Mouse (Mus musculus) lung, embryonic 15.5 days (tissue): ENCODE measurements around the gene Acaca. TPM values are rescaled to one million over a fixed set of nuclear protein-coding genes. Genes with fewer than 3 reads are reported as not detected.

Source experiments
- ATAC-seq: fragments of 200-750 bp; cut with Nextera tagmentation; 2 replicates; pipeline ENCODE4 v1.8.0; 2017; ENCODE audit warnings: moderate number of reproducible peaks, borderline replicate concordance; ENCODE audit not compliant: low FRiP score, low TSS enrichment; ENCODE audit errors: extremely low read depth
- H3K27ac ChIP-seq: fragments of 300-500 bp; sonication (generic); 2 replicates; pipeline ENCODE4 v1.5.1; 2015; ENCODE audit warnings: moderate library complexity, mild to moderate bottlenecking, inconsistent platforms
- H3K27me3 ChIP-seq: fragments of 300-500 bp; sonication (generic); 2 replicates; pipeline ENCODE4 v1.6.1; 2015; ENCODE audit warnings: inconsistent platforms
- H3K36me3 ChIP-seq: fragments of 300-500 bp; sonication (generic); 2 replicates; pipeline ENCODE4 v1.6.1; 2015; ENCODE audit warnings: inconsistent platforms
- H3K4me1 ChIP-seq: fragments of 300-500 bp; sonication (generic); 2 replicates; pipeline ENCODE4 v1.6.1; 2015; ENCODE audit warnings: inconsistent platforms
- H3K4me2 ChIP-seq: fragments of 300-500 bp; sonication (generic); 2 replicates; pipeline ENCODE4 v1.6.1; 2015; ENCODE audit warnings: inconsistent platforms, mild to moderate bottlenecking, moderate library complexity
- H3K4me3 ChIP-seq: fragments of 300-500 bp; sonication (generic); 2 replicates; pipeline ENCODE4 v1.5.1; 2015; ENCODE audit warnings: mild to moderate bottlenecking, inconsistent platforms
- H3K9ac ChIP-seq: fragments of 300-500 bp; sonication (generic); 2 replicates; pipeline ENCODE4 v1.6.1; 2015; ENCODE audit warnings: inconsistent platforms
- H3K9me3 ChIP-seq: fragments of 300-500 bp; sonication (generic); 2 replicates; pipeline ENCODE4 v1.6.1; 2016; ENCODE audit warnings: inconsistent platforms
- WGBS: fragments of 180-500 bp; shearing (Covaris S2); methylation state at CpG from one replicate; pipeline ENCODE4 v1.1.7; 2015; 5-methylcytosine and 5-hydroxymethylcytosine counted together
- polyA plus RNA-seq: library from polyadenylated mRNA; unstranded; fragments of >200 nt; fragmentation: Nextera tagmentation; extraction: Ambion mirVana; gene quantifications from 2 replicates; pipeline ENCODE4 v1.2.1, GENCODE M21; 2015

The Acaca gene
- polyA plus RNA-seq, 1 experiment from 2014 or later, result 14.6 TPM

GRCm38 (mm10) chr11:84348843-84349825 is 219.7 kb downstream of the Acaca start:
- H3K27ac ChIP-seq, result no peak overlapping the region
- no peaks in the 10 kb centered on the region for H3K27me3 ChIP-seq
- no peaks in the 10 kb centered on the region for H3K4me1 ChIP-seq
- no peak for ATAC-seq
- H3K9ac ChIP-seq, result no peak overlapping the region
- no peaks in the 10 kb centered on the region for H3K36me3 ChIP-seq
- no peaks in the 10 kb centered on the region for H3K9me3 ChIP-seq
- no peak overlapping the region for H3K4me3 ChIP-seq
- 66% methylated on average over 16 of the region's 16 CpGs for WGBS
- no peak overlapping the region for H3K4me2 ChIP-seq

- Histone ChIP-seq H3K9me3 (no peaks in the 10 kb centered on the region), H3K27ac (no peak overlapping the region), H3K4me2 (no peak overlapping the region), H3K36me3 (no peaks in the 10 kb centered on the region), H3K4me3 (no peak overlapping the region), H3K4me1 (no peaks in the 10 kb centered on the region), H3K9ac (no peak overlapping the region), H3K27me3 (no peaks in the 10 kb centered on the region)
- no peak for ATAC-seq
- 81% methylated on average over 1 of the region's 1 CpGs for WGBS
Observed at GRCm38 (mm10) chr11:84351150-84351549, 221.7 kb downstream of the Acaca start.

DNA sequence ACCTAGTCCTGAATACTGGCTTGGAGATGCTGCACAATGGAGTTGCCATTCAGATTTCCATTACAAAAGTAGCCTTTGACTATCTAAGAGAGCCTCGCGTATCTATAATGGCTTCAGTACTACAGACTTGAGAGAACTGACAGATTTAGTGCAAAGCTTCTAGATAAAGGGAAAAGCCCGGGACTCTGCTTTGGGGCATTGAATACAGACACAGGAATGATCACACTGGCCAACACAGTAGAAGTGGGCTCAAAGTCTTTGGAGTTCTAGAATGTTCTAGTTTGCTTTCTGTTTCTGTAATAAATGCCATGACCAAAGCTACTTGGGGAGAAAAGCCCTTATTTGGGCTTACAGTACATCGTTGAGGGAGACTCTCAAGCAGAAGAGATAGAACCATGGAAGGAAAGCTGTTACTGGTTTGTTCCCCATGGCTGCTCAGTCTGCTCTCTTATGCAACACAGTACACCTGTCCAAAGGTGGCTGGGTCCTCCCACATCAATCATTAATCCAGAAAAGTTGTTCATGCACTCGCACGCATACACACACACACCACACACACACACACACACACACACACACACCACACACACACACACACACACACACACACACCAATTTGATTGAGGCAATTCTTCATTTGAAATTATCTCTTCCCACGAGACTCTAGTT is 223.7 kb downstream of the Acaca start:
- H3K27ac ChIP-seq, result no peak overlapping the region
- no peak overlapping the region for H3K4me2 ChIP-seq
- no peaks in the 10 kb centered on the region for H3K36me3 ChIP-seq
- no peak overlapping the region for H3K4me3 ChIP-seq
- H3K9ac ChIP-seq, result no peak overlapping the region
- H3K4me1 ChIP-seq, result no peaks in the 10 kb centered on the region
- WGBS, result 87% methylated on average over 7 of the region's 7 CpGs
- ATAC-seq, result no peak
- H3K27me3 ChIP-seq, result no peaks in the 10 kb centered on the region
- H3K9me3 ChIP-seq, result no peaks in the 10 kb centered on the region

DNA sequence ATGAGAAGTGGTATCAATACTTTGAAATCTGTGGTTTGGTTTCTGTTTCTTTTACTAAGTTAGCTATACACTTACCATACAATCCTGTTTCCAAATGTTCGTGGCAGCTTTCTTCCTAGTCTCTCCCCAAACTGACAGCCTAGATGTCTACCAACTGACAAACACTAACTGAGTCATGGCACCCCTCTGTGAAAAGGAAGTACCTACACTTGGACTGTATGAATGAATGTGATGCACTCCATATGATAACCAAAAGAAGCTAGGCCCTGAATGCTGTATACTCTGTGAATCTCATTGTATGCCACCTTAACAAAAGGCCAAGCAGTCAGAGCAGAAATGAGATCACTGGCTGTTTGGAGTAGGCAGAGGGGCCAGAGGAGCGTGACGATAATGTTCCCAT is 227.8 kb downstream of the Acaca start:
- Histone ChIP-seq H3K27me3 (no peaks in the 10 kb centered on the region), H3K4me3 (no peak overlapping the region), H3K36me3 (no peaks in the 10 kb centered on the region), H3K9ac (no peak overlapping the region), H3K27ac (no peak overlapping the region), H3K4me2 (no peak overlapping the region), H3K4me1 (no peaks in the 10 kb centered on the region), H3K9me3 (no peaks in the 10 kb centered on the region)
- no peak for ATAC-seq
- 83% methylated on average over 3 of the region's 3 CpGs for WGBS

DNA sequence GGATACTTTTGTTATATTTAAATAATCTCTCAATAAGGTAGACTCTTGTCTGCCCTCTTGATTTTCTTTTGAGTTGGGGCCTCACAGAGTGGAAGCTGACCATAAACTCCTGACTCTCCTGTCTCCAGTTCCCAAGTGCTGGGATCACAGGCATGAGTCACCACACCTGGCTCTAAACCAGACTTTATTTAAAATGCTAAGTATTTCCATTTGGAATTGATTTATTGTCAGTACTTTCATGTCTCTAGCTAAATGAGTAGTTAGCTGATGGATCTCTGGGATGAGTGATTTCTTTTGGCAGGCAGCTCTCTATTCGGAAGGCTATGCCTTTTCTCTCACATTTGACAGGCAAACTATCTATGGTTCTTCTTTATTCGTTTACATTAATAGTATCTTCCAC is 228.3 kb downstream of the Acaca start:
- Histone ChIP-seq H3K9ac (no peak overlapping the region), H3K4me1 (no peaks in the 10 kb centered on the region), H3K4me3 (no peak overlapping the region), H3K27ac (no peak overlapping the region), H3K27me3 (no peaks in the 10 kb centered on the region), H3K9me3 (no peaks in the 10 kb centered on the region), H3K36me3 (no peaks in the 10 kb centered on the region), H3K4me2 (no peak overlapping the region)
- ATAC-seq, result no peak
- 67% methylated on average over 2 of the region's 2 CpGs for WGBS

DNA sequence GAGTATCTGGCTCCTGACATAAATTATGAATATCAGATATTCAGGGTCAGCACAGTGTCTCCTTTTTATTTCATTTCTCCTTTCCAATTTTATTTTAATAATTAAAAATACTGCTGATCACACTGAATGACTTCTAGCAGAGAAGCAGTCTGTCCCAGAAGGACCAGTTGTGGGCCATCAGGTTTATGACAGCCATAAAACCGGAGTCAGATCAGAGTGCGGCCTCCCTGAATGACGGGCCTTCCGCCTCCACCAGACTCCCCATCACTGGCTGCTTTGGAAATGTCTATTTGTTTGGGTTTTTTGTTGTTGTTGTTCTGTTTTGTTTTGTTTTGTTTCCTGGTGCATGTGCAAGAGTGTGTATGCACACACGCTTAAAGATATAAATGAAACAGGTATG is 232.1 kb downstream of the Acaca start:
- Histone ChIP-seq H3K4me1 (no peaks in the 10 kb centered on the region), H3K4me2 (no peak overlapping the region), H3K27me3 (no peaks in the 10 kb centered on the region), H3K9ac (no peak overlapping the region), H3K9me3 (no peaks in the 10 kb centered on the region), H3K4me3 (no peak overlapping the region), H3K36me3 (no peaks in the 10 kb centered on the region), H3K27ac (no peak overlapping the region)
- WGBS, result 94% methylated on average over 5 of the region's 5 CpGs
- ATAC-seq, result no peak

- H3K27me3 ChIP-seq, result no peaks in the 10 kb centered on the region
- H3K27ac ChIP-seq, result no peak overlapping the region
- no peak overlapping the region for H3K4me3 ChIP-seq
- no peak overlapping the region for H3K9ac ChIP-seq
- ATAC-seq, result no peak
- H3K9me3 ChIP-seq, result no peaks in the 10 kb centered on the region
- no peak overlapping the region for H3K4me2 ChIP-seq
- WGBS, result 53% methylated on average over 6 of the region's 6 CpGs
- H3K36me3 ChIP-seq, result no peaks in the 10 kb centered on the region
- H3K4me1 ChIP-seq, result no peaks in the 10 kb centered on the region
Observed at GRCm38 (mm10) chr11:84362633-84363243, 233.3 kb downstream of the Acaca start.

- 60% methylated on average over 1 of the region's 1 CpGs for WGBS
- Histone ChIP-seq H3K27ac (no peak overlapping the region), H3K36me3 (no peaks in the 10 kb centered on the region), H3K9me3 (no peaks in the 10 kb centered on the region), H3K4me3 (no peak overlapping the region), H3K4me2 (no peak overlapping the region), H3K27me3 (no peaks in the 10 kb centered on the region), H3K4me1 (no peaks in the 10 kb centered on the region), H3K9ac (no peak overlapping the region)
- no peak for ATAC-seq
Observed at GRCm38 (mm10) chr11:84365313-84365712, 235.8 kb downstream of the Acaca start.

GRCm38 (mm10) chr11:84368902-84369301 is 239.4 kb downstream of the Acaca start:
- Histone ChIP-seq H3K9me3 (no peaks in the 10 kb centered on the region), H3K4me1 (no peaks in the 10 kb centered on the region), H3K36me3 (0 out of 2 replicates have a peak, but pooled peaks cover 6% of the 10 kb centered on the region), H3K4me3 (no peak overlapping the region), H3K4me2 (no peak overlapping the region), H3K27me3 (no peaks in the 10 kb centered on the region), H3K9ac (no peak overlapping the region), H3K27ac (no peak overlapping the region)
- 80% methylated on average over 2 of the region's 2 CpGs for WGBS
- no peak for ATAC-seq

- ATAC-seq, result no peak
- 86% methylated on average over 4 of the region's 4 CpGs for WGBS
- H3K4me3 ChIP-seq, result no peak overlapping the region
- no peaks in the 10 kb centered on the region for H3K4me1 ChIP-seq
- no peak overlapping the region for H3K9ac ChIP-seq
- H3K36me3 ChIP-seq, result 0 out of 2 replicates have a peak, but pooled peaks cover 6% of the 10 kb centered on the region
- H3K9me3 ChIP-seq, result no peaks in the 10 kb centered on the region
- H3K4me2 ChIP-seq, result no peak overlapping the region
- no peak overlapping the region for H3K27ac ChIP-seq
- H3K27me3 ChIP-seq, result no peaks in the 10 kb centered on the region
Observed at GRCm38 (mm10) chr11:84373122-84373521, 243.7 kb downstream of the Acaca start.

DNA sequence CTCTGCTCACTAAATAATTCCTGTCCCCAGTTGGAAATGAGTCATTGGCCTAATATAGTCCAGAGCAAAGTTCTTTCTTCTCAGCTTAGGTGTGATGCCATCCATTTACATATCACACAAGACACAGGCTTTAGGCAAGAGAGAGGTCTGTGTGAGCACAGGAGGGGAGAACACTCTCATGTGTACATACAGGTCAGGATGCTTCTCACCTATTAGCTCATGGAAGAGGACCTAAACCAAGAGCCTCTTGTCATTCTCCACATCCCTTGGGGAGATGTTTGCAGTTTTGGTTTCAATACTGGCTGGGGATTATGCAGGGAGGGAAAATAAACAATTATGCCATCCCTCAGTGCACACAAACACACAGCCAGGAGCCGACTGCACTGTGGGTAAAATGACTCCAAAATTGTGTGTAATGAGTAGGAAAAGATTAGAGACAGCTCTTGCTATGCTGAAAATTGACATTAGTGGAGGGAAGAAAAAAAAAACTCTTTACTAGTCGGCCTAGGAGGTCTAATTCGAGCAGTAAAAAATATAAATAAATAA is 246.6 kb downstream of the Acaca start:
- H3K9ac ChIP-seq, result no peak overlapping the region
- no peaks in the 10 kb centered on the region for H3K27me3 ChIP-seq
- 58% methylated on average over 3 of the region's 3 CpGs for WGBS
- no peak for ATAC-seq
- H3K9me3 ChIP-seq, result no peaks in the 10 kb centered on the region
- H3K4me3 ChIP-seq, result no peak overlapping the region
- H3K36me3 ChIP-seq, result 0 out of 2 replicates have a peak, but pooled peaks cover 6% of the 10 kb centered on the region
- no peak overlapping the region for H3K4me2 ChIP-seq
- no peaks in the 10 kb centered on the region for H3K4me1 ChIP-seq
- H3K27ac ChIP-seq, result no peak overlapping the region
